Mouse (Mus musculus) G1E (cell line): Measurements from ENCODE around the gene Clock.

Experiments
- CTCF ChIP-seq: IDR thresholded peaks from 2 replicates; pipeline ENCODE4 v1.5.1; 2012; ENCODE audit warnings: low read depth, low read length, inconsistent platforms, mixed read lengths
- TAL1 ChIP-seq: conservative IDR thresholded peaks from 2 replicates; pipeline ENCODE4 v1.6.1; 2012; ENCODE audit warnings: low read depth, low read length, inconsistent platforms, mixed read lengths

- TF ChIP-seq CTCF (no peak), TAL1 (no peak)
These were observed 18.9 kb downstream of the Clock start for GRCm38 (mm10) chr5:76285699-76286098.
